ENCODE assay signal across 18 mouse cellular contexts in genomic region chr3:148446845-148447244, GRCm38 (mm10).
DNase-seq lines count a peak whose midpoint lies in the region; ATAC-seq lines count a peak whose summit lies in the region.
"Had no signal": no experiment of that assay in that cellular context is flagged by ENCODE, and none has a peak within 500 bp of the region (broad histone marks: within the 10 kb centered on the region; RNA-seq: fewer than 3 reads in every experiment).

No protein-coding gene starts in this region.

- H3K9me3 ChIP-seq in hindbrain, embryonic 12.5 days (replicated peaks), result no peaks in the 10 kb centered on the region
- H3K9me3 ChIP-seq in hindbrain, embryonic 10.5 days, result no peaks in the 10 kb centered on the region
- no peaks in the 10 kb centered on the region for H3K9me3 ChIP-seq in hindbrain, embryonic 16.5 days (ENCODE audit: control insufficient read depth, low read length)
- H3K9me3 ChIP-seq in liver, embryonic 11.5 days (ENCODE audit: control insufficient read depth, low read length), result no peaks in the 10 kb centered on the region
- H3K9me3 ChIP-seq: embryonic facial prominence, embryonic 10.5 days; embryonic facial prominence, embryonic 12.5 days; forebrain, embryonic 13.5 days; forebrain, embryonic 15.5 days had no signal

- no peak overlapping the region for H3K27ac ChIP-seq in hindbrain, embryonic 12.5 days
- H3K27ac ChIP-seq in hindbrain, embryonic 10.5 days, result no peak overlapping the region
- no peak overlapping the region for H3K27ac ChIP-seq in hindbrain, embryonic 16.5 days (ENCODE audit: low read depth, low read length)
- H3K27ac ChIP-seq in liver, embryonic 11.5 days (ENCODE audit: low read depth, low read length), result no peak overlapping the region
- H3K27ac ChIP-seq: embryonic facial prominence, embryonic 10.5 days; embryonic facial prominence, embryonic 12.5 days; forebrain, embryonic 13.5 days; forebrain, embryonic 15.5 days had no signal

- no peaks in the 10 kb centered on the region for H3K36me3 ChIP-seq in hindbrain, embryonic 12.5 days
- H3K36me3 ChIP-seq in hindbrain, embryonic 10.5 days, result no peaks in the 10 kb centered on the region
- H3K36me3 ChIP-seq in hindbrain, embryonic 16.5 days (ENCODE audit: control insufficient read depth, insufficient read depth, low read length), result no peaks in the 10 kb centered on the region
- no peaks in the 10 kb centered on the region for H3K36me3 ChIP-seq in liver, embryonic 11.5 days (ENCODE audit: control insufficient read depth, insufficient read depth, low read length)
- H3K36me3 ChIP-seq: embryonic facial prominence, embryonic 10.5 days; embryonic facial prominence, embryonic 12.5 days; forebrain, embryonic 15.5 days had no signal

- H3K27me3 ChIP-seq in hindbrain, embryonic 12.5 days, result no peaks in the 10 kb centered on the region
- H3K27me3 ChIP-seq in hindbrain, embryonic 10.5 days (ENCODE audit: insufficient read depth, poor library complexity, severe bottlenecking), result no peaks in the 10 kb centered on the region
- no peaks in the 10 kb centered on the region for H3K27me3 ChIP-seq in hindbrain, embryonic 16.5 days (replicated peaks; ENCODE audit: control insufficient read depth, insufficient read depth, low read length)
- H3K27me3 ChIP-seq in liver, embryonic 11.5 days (replicated peaks; ENCODE audit: control insufficient read depth, insufficient read depth, low read length), result no peaks in the 10 kb centered on the region
- H3K27me3 ChIP-seq: embryonic facial prominence, embryonic 12.5 days; forebrain, embryonic 13.5 days; forebrain, embryonic 15.5 days; Patski had no signal

- no peaks in the 10 kb centered on the region for H3K4me1 ChIP-seq in hindbrain, embryonic 12.5 days
- H3K4me1 ChIP-seq in hindbrain, embryonic 10.5 days (replicated peaks), result peaks cover 9% of the 10 kb centered on the region; the same call in 1 of the 2 replicates
- no peaks in the 10 kb centered on the region for H3K4me1 ChIP-seq in hindbrain, embryonic 16.5 days (ENCODE audit: control insufficient read depth, insufficient read depth, low read depth, low read length)
- no peaks in the 10 kb centered on the region for H3K4me1 ChIP-seq in liver, embryonic 11.5 days (replicated peaks; ENCODE audit: control insufficient read depth, insufficient read depth, low read length)
- H3K4me1 ChIP-seq: embryonic facial prominence, embryonic 10.5 days; embryonic facial prominence, embryonic 12.5 days had no signal

- H3K9ac ChIP-seq in hindbrain, embryonic 12.5 days, result no peak overlapping the region
- no peak overlapping the region for H3K9ac ChIP-seq in hindbrain, embryonic 16.5 days (ENCODE audit: low read depth, low read length)
- no peak overlapping the region for H3K9ac ChIP-seq in liver, embryonic 11.5 days (ENCODE audit: low read depth, low read length)
- H3K9ac ChIP-seq: embryonic facial prominence, embryonic 12.5 days; forebrain, embryonic 13.5 days; forebrain, embryonic 15.5 days; forebrain, postnatal 0 days had no signal

- WGBS in hindbrain, embryonic 12.5 days, result 83% methylated on average over 1 of the region's 1 CpGs
- WGBS in hindbrain, embryonic 10.5 days, result 83% methylated on average over 1 of the region's 1 CpGs
- 63% methylated on average over 1 of the region's 1 CpGs for WGBS in hindbrain, embryonic 16.5 days
- WGBS in liver, embryonic 11.5 days, result 75% methylated on average over 1 of the region's 1 CpGs

- peak; percentile 26 for DNase-seq in adrenal gland, adult 2 months
- DNase-seq in adrenal gland, adult 8-10 months, result no peak
- DNase-seq in hindbrain, embryonic 10.5 days (ENCODE audit: low spot score), result no peak
- DNase-seq in 3T3-L1 (ENCODE audit: low read depth, low spot score), result peak; percentile 24
- DNase-seq in liver, embryonic 11.5 days (ENCODE audit: low spot score), result no peak
- DNase-seq: cerebellum, adult 11-12 months; cerebellum, adult 2 months; cerebellum, adult 9-10 months; cerebellum, postnatal 25 days; forebrain, postnatal 0 days had no signal

- no peak overlapping the region for H3K4me2 ChIP-seq in hindbrain, embryonic 12.5 days (replicated peaks)
- H3K4me2 ChIP-seq in hindbrain, embryonic 16.5 days (ENCODE audit: low read length), result no peak overlapping the region
- H3K4me2 ChIP-seq in liver, embryonic 11.5 days, result no peak overlapping the region
- H3K4me2 ChIP-seq: embryonic facial prominence, embryonic 12.5 days; forebrain, embryonic 13.5 days; forebrain, embryonic 15.5 days had no signal

- ATAC-seq in hindbrain, embryonic 12.5 days (ENCODE audit: low FRiP score), result peak; percentile 69
- ATAC-seq in hindbrain, embryonic 16.5 days, result peak; percentile 54; the same call in 1 of the 2 replicates
- ATAC-seq in liver, embryonic 11.5 days (replicated peaks; ENCODE audit: low FRiP score), result no peak
- ATAC-seq: activated CD4-positive, CD25-positive, alpha-beta regulatory T cell, adult 4 months; forebrain, embryonic 13.5 days; forebrain, embryonic 15.5 days; forebrain, postnatal 0 days; Patski had no signal

- H3K4me3 ChIP-seq in hindbrain, embryonic 12.5 days, result no peak overlapping the region
- H3K4me3 ChIP-seq in hindbrain, embryonic 10.5 days, result no peak overlapping the region
- no peak overlapping the region for H3K4me3 ChIP-seq in hindbrain, embryonic 16.5 days (ENCODE audit: low read length)
- no peak overlapping the region for H3K4me3 ChIP-seq in liver, embryonic 11.5 days (ENCODE audit: low read depth, low read length)
- H3K4me3 ChIP-seq: embryonic facial prominence, embryonic 10.5 days; embryonic facial prominence, embryonic 12.5 days; forebrain, embryonic 13.5 days; forebrain, embryonic 15.5 days had no signal

Comparison
In these comparisons a context has a peak if more than half of its experiments do, and no peak if none do; other contexts are left out.
1. DNase-seq: peak in adrenal gland, adult 2 months (single experiment) and 3T3-L1 (single experiment); none in adrenal gland, adult 8-10 months (single experiment), hindbrain, embryonic 10.5 days (single experiment) and liver, embryonic 11.5 days (single experiment).